Mouse (Mus musculus) heart, adult 2 months (tissue): Measurements from ENCODE around the gene Serpina3j.

Source experiments
- CTCF ChIP-seq: fragments of 200-600 bp; IDR thresholded peaks from 2 replicates; pipeline ENCODE4 v1.8.1; 2022; ENCODE audit warnings: antibody characterized with exemption, mild to moderate bottlenecking, moderate library complexity
- EP300 ChIP-seq: fragments of 200-500 bp; IDR thresholded peaks from 2 replicates; pipeline ENCODE4 v1.6.1; 2011; ENCODE audit warnings: low read depth, low read length, control low read depth; ENCODE audit not compliant: insufficient read depth
- POLR2A ChIP-seq: fragments of 200-500 bp; IDR thresholded peaks from 2 replicates; pipeline ENCODE4 v1.6.1; 2011; ENCODE audit warnings: mild to moderate bottlenecking, low read depth, low read length, control low read depth; ENCODE audit not compliant: insufficient read depth

DNA sequence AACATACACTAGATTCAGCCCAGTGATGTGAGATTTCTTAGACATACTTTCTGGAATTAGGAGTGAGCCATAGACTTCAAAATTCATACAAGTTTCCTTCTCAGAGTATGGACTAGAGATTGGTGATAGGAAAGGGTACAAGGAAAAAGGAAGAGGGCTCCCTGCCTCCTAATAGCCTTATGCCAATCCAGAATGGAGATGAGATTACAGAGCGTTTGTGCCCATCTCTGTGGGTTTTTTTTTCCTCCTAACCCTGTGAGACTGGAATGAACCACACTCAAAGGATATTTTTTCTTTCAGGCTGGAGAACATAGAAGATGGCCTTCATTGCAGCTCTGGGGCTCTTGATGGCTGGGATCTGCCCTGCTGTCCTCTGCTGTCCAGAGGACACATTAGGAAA lies at the start of gene Serpina3j:
- TF ChIP-seq EP300 (no peak), CTCF (no peak), POLR2A (no peak)
